Comparison of ENCODE assay signal across 13 mouse cellular contexts in the genomic region with DNA sequence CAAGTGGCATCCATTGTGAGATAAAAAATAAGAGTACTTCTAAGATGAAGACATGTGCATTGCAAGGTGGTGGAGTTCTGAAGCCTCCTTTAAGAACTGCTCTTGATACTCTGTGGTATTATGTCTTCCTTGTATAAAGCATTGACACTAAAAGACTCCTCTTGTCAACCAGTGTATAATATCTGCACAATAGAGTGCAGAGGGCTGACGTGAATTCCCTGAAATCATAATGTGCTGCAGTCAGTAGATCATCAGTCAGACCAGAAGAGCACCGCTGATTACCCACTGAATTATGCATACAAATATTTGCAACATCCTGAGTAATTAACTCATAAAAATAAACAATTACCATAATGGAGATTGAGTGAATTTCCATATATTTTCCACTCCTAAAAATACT.
DNase-seq lines count a peak whose midpoint lies in the region; ATAC-seq and TF ChIP-seq lines count a peak whose summit lies in the region.
"Had no signal": no experiment of that assay in that cellular context is flagged by ENCODE, and none has a peak within 500 bp of the region (broad histone marks: within the 10 kb centered on the region; RNA-seq: fewer than 3 reads in every experiment).

No protein-coding gene starts in this region.

- H3K36me3 ChIP-seq in macrophage (ENCODE audit: inconsistent target): 0 out of 2 replicates have a peak, but pooled peaks cover 6% of the 10 kb centered on the region
- H3K36me3 ChIP-seq: embryonic facial prominence, embryonic 13.5 days; forebrain, embryonic 12.5 days; limb, embryonic 12.5 days; midbrain, embryonic 15.5 days had no signal

- H3K4me3 ChIP-seq in gastrocnemius, adult 2 months: peak overlapping the region; percentile 51
- no peak overlapping the region for H3K4me3 ChIP-seq in left cerebral cortex, adult 2 months
- no peak overlapping the region for H3K4me3 ChIP-seq in bone marrow macrophage, adult 2 months (ENCODE audit: insufficient read depth, low read length)
- no peak overlapping the region for H3K4me3 ChIP-seq in macrophage (ENCODE audit: inconsistent target)
- H3K4me3 ChIP-seq: embryonic facial prominence, embryonic 13.5 days; forebrain, embryonic 12.5 days; limb, embryonic 12.5 days; midbrain, embryonic 15.5 days had no signal

- no peak for ATAC-seq in cerebellum, adult (ENCODE audit: insufficient number of reproducible peaks, low FRiP score, low TSS enrichment)
- ATAC-seq: midbrain, embryonic 15.5 days had no signal

- WGBS in macrophage (ENCODE audit: missing documents): 77% methylated on average over 2 of the region's 2 CpGs

- H3K4me1 ChIP-seq in bone marrow macrophage, adult 2 months (ENCODE audit: control insufficient read depth, insufficient read depth, low read length): peaks cover 40% of the 10 kb centered on the region

- DNase-seq in gastrocnemius, adult 2 months: no peak
- no peak for DNase-seq in gastrocnemius, postnatal 14 days
- no peak for DNase-seq in left cerebral cortex, adult 2 months (ENCODE audit: extremely low spot score in 1 of 2, low spot score in 2 of 2)
- no peak for DNase-seq in left cerebral cortex, adult 9 months (ENCODE audit: low spot score in 2 of 2)
- DNase-seq in ovary, postnatal 36 days (ENCODE audit: low spot score): no peak
- DNase-seq: gastrocnemius, postnatal 10 days had no signal

- intact Hi-C loops in gastrocnemius, adult 2 months (cut with DNase I): no loop called here
- intact Hi-C loops in gastrocnemius, postnatal 14 days (cut with DNase I; ENCODE audit: low total_unique reads): no loop called here
- intact Hi-C loops in left cerebral cortex, adult 2 months (cut with DNase I): loop anchor here (5.0 kb wide), 1 partner anchor 42 kb away; no protein-coding TSS in a partner anchor

- peaks cover 100% of the 10 kb centered on the region for H3K79me2 ChIP-seq in macrophage (ENCODE audit: inconsistent target)

- peak overlapping the region; percentile 93 for H3K27ac ChIP-seq in gastrocnemius, adult 2 months
- peak overlapping the region; percentile 12 for H3K27ac ChIP-seq in left cerebral cortex, adult 2 months
- H3K27ac ChIP-seq in bone marrow macrophage, adult 2 months (ENCODE audit: insufficient read depth, low read depth, low read length): peak overlapping the region; percentile 72
- peak overlapping the region; percentile 73 for H3K27ac ChIP-seq in macrophage
- H3K27ac ChIP-seq: embryonic facial prominence, embryonic 13.5 days; forebrain, embryonic 12.5 days; limb, embryonic 12.5 days; midbrain, embryonic 15.5 days had no signal

- no peak for TF ChIP-seq POLR2A in bone marrow macrophage, adult 2 months (IDR thresholded peaks at IDR 0.05; ENCODE audit: borderline replicate concordance, low read depth, low read length)

- no peak for TF ChIP-seq CTCF in gastrocnemius, adult 2 months (IDR thresholded peaks at IDR 0.05)
- no peak for TF ChIP-seq CTCF in left cerebral cortex, adult 2 months (IDR thresholded peaks at IDR 0.05)
- TF ChIP-seq CTCF in bone marrow macrophage, adult 2 months (IDR thresholded peaks at IDR 0.05; ENCODE audit: low read depth, low read length): no peak

Comparison
In these comparisons a context has a peak if more than half of its experiments do, and no peak if none do; other contexts are left out.
1. H3K27ac ChIP-seq: peak in every context shown above with its lines; median percentile 93 in gastrocnemius, adult 2 months; 73 in macrophage; 72 in bone marrow macrophage, adult 2 months; 12 in left cerebral cortex, adult 2 months.